In genomic region chr5:98083409-98083808, GRCm38 (mm10) we compare ENCODE assay signal across 26 mouse cellular contexts. TPM values are rescaled to one million over a fixed set of nuclear protein-coding genes. Genes with fewer than 3 reads are reported as not detected.
A peak's percentile ranks its signal among the peaks of the same experiment; 100 is the strongest.
DNase-seq lines count a peak whose midpoint lies in the region; ATAC-seq and TF ChIP-seq lines count a peak whose summit lies in the region.
"Had no signal": no experiment of that assay in that cellular context is flagged by ENCODE, and none has a peak within 500 bp of the region (broad histone marks: within the 10 kb centered on the region; RNA-seq: fewer than 3 reads in every experiment).

No protein-coding gene starts in this region.

- no peaks in the 10 kb centered on the region for H3K36me3 ChIP-seq in forebrain, embryonic 13.5 days (ENCODE audit: poor library complexity, severe bottlenecking)
- no peaks in the 10 kb centered on the region for H3K36me3 ChIP-seq in forebrain, embryonic 10.5 days (replicated peaks)
- H3K36me3 ChIP-seq in midbrain, embryonic 14.5 days (ENCODE audit: control insufficient read depth, insufficient read depth, low read length), result no peaks in the 10 kb centered on the region
- no peaks in the 10 kb centered on the region for H3K36me3 ChIP-seq in midbrain, postnatal 0 days (ENCODE audit: insufficient read depth, low read length)
- H3K36me3 ChIP-seq in hindbrain, postnatal 0 days (ENCODE audit: insufficient read depth, low read length), result no peaks in the 10 kb centered on the region
- H3K36me3 ChIP-seq: embryonic facial prominence, embryonic 10.5 days; heart, embryonic 13.5 days; liver, embryonic 13.5 days; lung, embryonic 15.5 days; neural tube, embryonic 12.5 days had no signal

- WGBS in forebrain, embryonic 13.5 days, result 68% methylated on average over 7 of the region's 7 CpGs
- WGBS in forebrain, embryonic 10.5 days, result 79% methylated on average over 7 of the region's 7 CpGs
- WGBS in midbrain, embryonic 14.5 days, result 63% methylated on average over 7 of the region's 7 CpGs
- 53% methylated on average over 7 of the region's 7 CpGs for WGBS in midbrain, postnatal 0 days
- WGBS in hindbrain, postnatal 0 days, result 45% methylated on average over 7 of the region's 7 CpGs

- H3K27ac ChIP-seq in forebrain, embryonic 13.5 days, result no peak overlapping the region
- H3K27ac ChIP-seq in forebrain, embryonic 10.5 days, result no peak overlapping the region
- H3K27ac ChIP-seq in midbrain, embryonic 14.5 days (replicated peaks; ENCODE audit: low read depth, low read length), result peak overlapping the region; percentile 17; the same call in 1 of the 2 replicates
- H3K27ac ChIP-seq in midbrain, postnatal 0 days (ENCODE audit: low read depth, low read length), result no peak overlapping the region
- no peak overlapping the region for H3K27ac ChIP-seq in hindbrain, postnatal 0 days
- H3K27ac ChIP-seq: embryonic facial prominence, embryonic 10.5 days; heart, adult 2 months; heart, embryonic 13.5 days; liver, embryonic 13.5 days; lung, embryonic 15.5 days; neural tube, embryonic 12.5 days had no signal

- no peaks in the 10 kb centered on the region for H3K9me3 ChIP-seq in forebrain, embryonic 13.5 days (replicated peaks)
- no peaks in the 10 kb centered on the region for H3K9me3 ChIP-seq in forebrain, embryonic 10.5 days
- no peaks in the 10 kb centered on the region for H3K9me3 ChIP-seq in midbrain, embryonic 14.5 days (ENCODE audit: control insufficient read depth, low read length)
- H3K9me3 ChIP-seq in midbrain, postnatal 0 days (ENCODE audit: low read length), result no peaks in the 10 kb centered on the region
- no peaks in the 10 kb centered on the region for H3K9me3 ChIP-seq in hindbrain, postnatal 0 days (ENCODE audit: low read length)
- H3K9me3 ChIP-seq: embryonic facial prominence, embryonic 10.5 days; heart, embryonic 13.5 days; liver, embryonic 13.5 days; lung, embryonic 15.5 days; megakaryocyte, embryonic 14.5 days; neural tube, embryonic 12.5 days had no signal

- no peak overlapping the region for H3K4me3 ChIP-seq in forebrain, embryonic 13.5 days
- no peak overlapping the region for H3K4me3 ChIP-seq in forebrain, embryonic 10.5 days
- no peak overlapping the region for H3K4me3 ChIP-seq in midbrain, embryonic 14.5 days (replicated peaks; ENCODE audit: low read depth, low read length)
- no peak overlapping the region for H3K4me3 ChIP-seq in midbrain, postnatal 0 days (ENCODE audit: low read depth, low read length)
- no peak overlapping the region for H3K4me3 ChIP-seq in hindbrain, postnatal 0 days (ENCODE audit: low read length)
- H3K4me3 ChIP-seq: embryonic facial prominence, embryonic 10.5 days; heart, adult 2 months; heart, embryonic 13.5 days; liver, embryonic 13.5 days; lung, embryonic 15.5 days; megakaryocyte, embryonic 14.5 days; neural tube, embryonic 12.5 days had no signal

- TF ChIP-seq CTCF in midbrain, postnatal 0 days (IDR thresholded peaks at IDR 0.05), result no peak
- no peak for TF ChIP-seq CTCF in hindbrain, postnatal 0 days (IDR thresholded peaks at IDR 0.05; ENCODE audit: low read depth)

- peak; percentile 59 for ATAC-seq in forebrain, embryonic 13.5 days
- ATAC-seq in midbrain, embryonic 14.5 days (ENCODE audit: low FRiP score, low TSS enrichment), result no peak
- ATAC-seq in midbrain, postnatal 0 days (ENCODE audit: low FRiP score), result no peak
- no peak for ATAC-seq in hindbrain, postnatal 0 days
- ATAC-seq: intestine, postnatal 0 days had no signal

- H3K4me2 ChIP-seq in forebrain, embryonic 13.5 days, result no peak overlapping the region
- H3K4me2 ChIP-seq in midbrain, embryonic 14.5 days (ENCODE audit: low read length), result no peak overlapping the region
- no peak overlapping the region for H3K4me2 ChIP-seq in midbrain, postnatal 0 days (ENCODE audit: low read depth, low read length, poor library complexity, severe bottlenecking)
- no peak overlapping the region for H3K4me2 ChIP-seq in hindbrain, postnatal 0 days (ENCODE audit: low read depth, low read length)
- H3K4me2 ChIP-seq: heart, embryonic 13.5 days; liver, embryonic 13.5 days; lung, embryonic 15.5 days; neural tube, embryonic 12.5 days had no signal

- H3K27me3 ChIP-seq in forebrain, embryonic 13.5 days, result no peaks in the 10 kb centered on the region
- no peaks in the 10 kb centered on the region for H3K27me3 ChIP-seq in forebrain, embryonic 10.5 days (ENCODE audit: poor library complexity, severe bottlenecking)
- no peaks in the 10 kb centered on the region for H3K27me3 ChIP-seq in midbrain, embryonic 14.5 days (ENCODE audit: control insufficient read depth, insufficient read depth, low read length)
- no peaks in the 10 kb centered on the region for H3K27me3 ChIP-seq in midbrain, postnatal 0 days (ENCODE audit: insufficient read depth, low read length)
- H3K27me3 ChIP-seq in hindbrain, postnatal 0 days (ENCODE audit: insufficient read depth, low read length), result no peaks in the 10 kb centered on the region
- H3K27me3 ChIP-seq: heart, embryonic 13.5 days; liver, embryonic 13.5 days; lung, embryonic 15.5 days; megakaryocyte, embryonic 14.5 days; neural tube, embryonic 12.5 days had no signal

- DNase-seq in forebrain, embryonic 10.5 days (ENCODE audit: extremely low spot score, low spot score), result no peak
- peak; percentile 8 for DNase-seq in layer of hippocampus, adult 11-12 months (ENCODE audit: low spot score)
- no peak for DNase-seq in layer of hippocampus, adult 9-10 months (ENCODE audit: low spot score)
- peak; percentile 47 for DNase-seq in midbrain, embryonic 14.5 days
- DNase-seq in midbrain, postnatal 0 days (ENCODE audit: low spot score), result no peak
- DNase-seq in hindbrain, postnatal 0 days (ENCODE audit: low spot score), result peak; percentile 13
- DNase-seq in adrenal gland, postnatal 14 days, result no peak
- DNase-seq: adrenal gland, postnatal 25 days; cerebellum, adult 11-12 months; cerebellum, postnatal 10 days; gastrocnemius, postnatal 36 days; heart, adult 2 months; heart, postnatal 14 days; kidney, postnatal 25 days; liver, embryonic 13.5 days; lung, postnatal 36 days; retina, postnatal 1 day; right cerebral cortex, postnatal 25 days; spleen, adult 18-20 months had no signal

- H3K4me1 ChIP-seq in forebrain, embryonic 13.5 days, result no peaks in the 10 kb centered on the region
- H3K4me1 ChIP-seq in forebrain, embryonic 10.5 days, result no peaks in the 10 kb centered on the region
- H3K4me1 ChIP-seq in midbrain, embryonic 14.5 days (ENCODE audit: control insufficient read depth, insufficient read depth, low read length), result no peaks in the 10 kb centered on the region
- H3K4me1 ChIP-seq in midbrain, postnatal 0 days (ENCODE audit: insufficient read depth, low read length), result no peaks in the 10 kb centered on the region
- no peaks in the 10 kb centered on the region for H3K4me1 ChIP-seq in hindbrain, postnatal 0 days (ENCODE audit: insufficient read depth, low read length)
- H3K4me1 ChIP-seq: embryonic facial prominence, embryonic 10.5 days; heart, embryonic 13.5 days; liver, embryonic 13.5 days; lung, embryonic 15.5 days; megakaryocyte, embryonic 14.5 days; neural tube, embryonic 12.5 days had no signal

- no peak overlapping the region for H3K9ac ChIP-seq in forebrain, embryonic 13.5 days
- no peak overlapping the region for H3K9ac ChIP-seq in midbrain, embryonic 14.5 days (replicated peaks; ENCODE audit: low read length)
- no peak overlapping the region for H3K9ac ChIP-seq in midbrain, postnatal 0 days (replicated peaks; ENCODE audit: low read length, poor library complexity, severe bottlenecking)
- H3K9ac ChIP-seq in hindbrain, postnatal 0 days (replicated peaks; ENCODE audit: low read length), result no peak overlapping the region
- H3K9ac ChIP-seq: heart, embryonic 13.5 days; liver, embryonic 13.5 days; lung, embryonic 15.5 days; neural tube, embryonic 12.5 days had no signal

RNA-seq across cellular contexts. Expression of gene Antxr2, which starts 52.6 kb away (rescaled TPM):
- polyA plus RNA-seq in forebrain, embryonic 13.5 days (2015; fragmentation: Nextera tagmentation; extraction: Ambion mirVana), result 5.5 and 6.0 TPM in 2 replicates
- polyA plus RNA-seq in forebrain, embryonic 10.5 days (2016; fragmentation: Nextera tagmentation; extraction: Ambion mirVana), result 10.4 and 13.4 TPM in 2 replicates
- polyA plus RNA-seq in midbrain, embryonic 14.5 days (2014; fragmentation: Nextera tagmentation; extraction: Ambion mirVana), result 1.3 and 4.4 TPM in 2 replicates
- 2.1 and 4.4 TPM in 2 replicates for total RNA-seq in midbrain, postnatal 0 days (2014; rRNA removed)
- 1.1 and 1.2 TPM in 2 replicates for polyA plus RNA-seq in midbrain, postnatal 0 days (2015; fragmentation: Nextera tagmentation; extraction: Ambion mirVana)
- 5.4 and 9.2 TPM in 2 replicates for total RNA-seq in hindbrain, postnatal 0 days (2014; rRNA removed)
- polyA plus RNA-seq in hindbrain, postnatal 0 days (2015; fragmentation: Nextera tagmentation; extraction: Ambion mirVana), result 2.4 and 2.7 TPM in 2 replicates
- 23.9 and 32.8 TPM in 2 replicates for total RNA-seq in adrenal gland, postnatal 14 days (2021)

Comparison
In these comparisons a context has a peak if more than half of its experiments do, and no peak if none do; other contexts are left out.
1. DNase-seq: peak in layer of hippocampus, adult 11-12 months (single experiment), midbrain, embryonic 14.5 days (single experiment) and hindbrain, postnatal 0 days (single experiment); none in forebrain, embryonic 10.5 days (single experiment), layer of hippocampus, adult 9-10 months (single experiment), midbrain, postnatal 0 days (single experiment) and adrenal gland, postnatal 14 days (single experiment).